Mouse (Mus musculus) heart, adult 2 months (tissue): ENCODE results near the gene Gm20503.

ENCODE experiments used
- CTCF ChIP-seq: fragments of 200-600 bp; IDR thresholded peaks from 2 replicates; pipeline ENCODE4 v1.8.1; 2022; ENCODE audit warnings: antibody characterized with exemption, mild to moderate bottlenecking, moderate library complexity
- EP300 ChIP-seq: fragments of 200-500 bp; IDR thresholded peaks from 2 replicates; pipeline ENCODE4 v1.6.1; 2011; ENCODE audit warnings: low read depth, low read length, control low read depth; ENCODE audit not compliant: insufficient read depth
- POLR2A ChIP-seq: fragments of 200-500 bp; IDR thresholded peaks from 2 replicates; pipeline ENCODE4 v1.6.1; 2011; ENCODE audit warnings: mild to moderate bottlenecking, low read depth, low read length, control low read depth; ENCODE audit not compliant: insufficient read depth

DNA sequence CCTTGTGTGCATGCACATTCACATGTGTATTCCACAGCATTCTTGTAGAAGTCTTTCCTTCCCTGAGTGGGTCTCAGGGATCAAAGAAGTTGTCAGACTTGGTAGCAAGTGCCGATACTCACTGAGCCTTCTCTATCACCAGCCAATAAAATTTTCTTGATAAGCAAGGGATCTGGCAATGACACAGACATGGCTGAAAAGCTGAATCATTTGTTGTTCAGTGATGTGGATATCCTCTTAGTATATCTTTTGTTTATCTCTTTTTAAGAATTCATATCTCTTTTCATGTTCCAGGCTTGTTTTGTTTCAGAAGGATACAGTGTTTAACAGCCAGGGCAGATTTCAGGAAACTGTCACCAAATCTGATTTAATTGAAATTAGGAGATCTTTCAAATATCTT is 4.3 kb upstream of the Gm20503 start:
- no peak for TF ChIP-seq CTCF
- no peak for TF ChIP-seq EP300
- no peak for TF ChIP-seq POLR2A
